Mouse (Mus musculus) stomach, postnatal 0 days (tissue): ENCODE results near the gene Satb1.

Experiments
- CTCF ChIP-seq: IDR thresholded peaks from 2 replicates; pipeline ENCODE4 v1.5.1; 2016; ENCODE audit warnings: antibody characterized with exemption, low read depth, mild to moderate bottlenecking, moderate library complexity
- EP300 ChIP-seq: optimal IDR thresholded peaks from 2 replicates; pipeline ENCODE3; 2016; ENCODE audit warnings: antibody characterized with exemption

- TF ChIP-seq CTCF: no peak
- no peak for TF ChIP-seq EP300
Measured at GRCm38 (mm10) chr17:51790387-51791060, 42.6 kb downstream of the Satb1 start.
